Mouse (Mus musculus) v-Abl transformed pro-B cells (cell line): ENCODE results near the gene Vmac.

Source experiments
- in situ Hi-C, 2 experiments: fragments of 400-800 bp; cut with MboI; formaldehyde crosslinking; loops; one replicate each; pipeline ENCODE4 v1.15.1; 2025; ENCODE audit not compliant: unreplicated experiment in 2 of 2

Gene Vmac

GRCm38 (mm10) chr17:56693395-56693794, 24.4 kb downstream of the Vmac start:
- in situ Hi-C loops = no loop called here

- in situ Hi-C loops = no loop called here
These were observed 29.1 kb downstream of the Vmac start for GRCm38 (mm10) chr17:56688689-56689088.

GRCm38 (mm10) chr17:56688045-56688444, 29.8 kb downstream of the Vmac start:
- in situ Hi-C loops = no loop called here

- in situ Hi-C loops = no loop called here
These were observed 31.0 kb downstream of the Vmac start for GRCm38 (mm10) chr17:56686801-56687200.

GRCm38 (mm10) chr17:56684649-56685048, 33.2 kb downstream of the Vmac start:
- in situ Hi-C loops = no loop called here

- in situ Hi-C loops = no loop called here
These were observed 34.2 kb downstream of the Vmac start for GRCm38 (mm10) chr17:56683546-56684140.

- in situ Hi-C loops = no loop called here
These were observed 34.9 kb downstream of the Vmac start for GRCm38 (mm10) chr17:56682880-56683279.

GRCm38 (mm10) chr17:56681791-56682190, 36.0 kb downstream of the Vmac start:
- in situ Hi-C loops = no loop called here

GRCm38 (mm10) chr17:56673647-56674416, 44.0 kb downstream of the Vmac start:
- in situ Hi-C loops = loop anchor here (5.0 to 10.0 kb wide), 2 partner anchors 91 to 192 kb away; partner anchors contain the start of gene Dus3l (in 1 of the 2)

- in situ Hi-C loops = loop anchor here (5.0 to 10.0 kb wide), 2 partner anchors 92 to 191 kb away; partner anchors contain the start of gene Dus3l (in 1 of the 2)
These were observed 44.7 kb downstream of the Vmac start, which contains the start of gene Ranbp3 for GRCm38 (mm10) chr17:56672941-56673646. TSS of gene Ranbp3 (plus strand) at chr17:56673294.

- in situ Hi-C loops = loop anchor here (5.0 to 10.0 kb wide), 6 partner anchors 52 to 555 kb away; partner anchors contain the start of genes Dus3l (in 1 of the 2), Plin5 (in 1 of the 2) and Ptprs (in 1 of the 2)
These were observed 48.1 kb downstream of the Vmac start for GRCm38 (mm10) chr17:56669766-56670165.

- in situ Hi-C loops = loop anchor here (5.0 to 10.0 kb wide), 4 partner anchors 51 to 554 kb away; partner anchors contain the start of genes Plin5 (in 1 of the 2) and Ptprs (in 1 of the 2)
These were observed 49.3 kb downstream of the Vmac start for GRCm38 (mm10) chr17:56668384-56669144.

- in situ Hi-C loops = loop anchor here (5.0 to 10.0 kb wide), 4 partner anchors 50 to 553 kb away; partner anchors contain the start of genes Plin5 (in 1 of the 2) and Ptprs (in 1 of the 2)
These were observed 50.2 kb downstream of the Vmac start for GRCm38 (mm10) chr17:56667591-56667990.

- in situ Hi-C loops = loop anchor here (5.0 to 10.0 kb wide), 4 partner anchors 49 to 552 kb away; partner anchors contain the start of genes Plin5 (in 1 of the 2) and Ptprs (in 1 of the 2)
These were observed 51.4 kb downstream of the Vmac start for GRCm38 (mm10) chr17:56666384-56666783.

GRCm38 (mm10) chr17:56664333-56664732, 53.5 kb downstream of the Vmac start:
- in situ Hi-C loops = loop anchor here in 1 of 2 experiments (5.0 to 10.0 kb wide), 2 partner anchors 47 to 550 kb away; partner anchors contain the start of gene Plin5
